Mouse (Mus musculus) brain, embryonic 14.5 days (tissue): ENCODE measurements at regions not wholly inside any gene's neighbourhood (a gene's known extent, or its start where the extent isn't known, plus 50 kb on each side); places are given as distances from the start of the nearest gene placed in this dataset.

Source experiments
- CTCF ChIP-seq: fragments of 200-500 bp; IDR thresholded peaks from 2 replicates; pipeline ENCODE4 v1.5.1; 2012; ENCODE audit warnings: inconsistent platforms, mild to moderate bottlenecking, moderate library complexity, borderline replicate concordance; ENCODE audit not compliant: insufficient read depth, insufficient read length; ENCODE audit errors: extremely low read depth
- POLR2A ChIP-seq: fragments of 200-500 bp; IDR thresholded peaks from 2 replicates; pipeline ENCODE4 v1.6.1; 2012; ENCODE audit warnings: mild to moderate bottlenecking, inconsistent platforms, borderline replicate concordance; ENCODE audit not compliant: poor library complexity, insufficient read depth, insufficient read length, severe bottlenecking; ENCODE audit errors: extremely low read depth

- TF ChIP-seq CTCF (no peak), POLR2A (no peak)
Observed at GRCm38 (mm10) chr4:97505734-97506133, 266.8 kb upstream of the Nfia start.
